Mouse (Mus musculus) thymus, postnatal 4 days (tissue): ENCODE measurements at regions not wholly inside any gene's neighbourhood (a gene's known extent, or its start where the extent isn't known, plus 50 kb on each side); places are given as distances from the start of the nearest gene placed in this dataset.

Source experiments
- DNase-seq: peaks from one replicate; pipeline ENCODE4 v3.0.0; 2021

- no peak for DNase-seq
Measured at GRCm38 (mm10) chr17:72993134-72993533, 75.0 kb downstream of the Lbh start.

- no peak for DNase-seq
Measured at GRCm38 (mm10) chr17:72993626-72994025, 75.5 kb downstream of the Lbh start.

GRCm38 (mm10) chr17:72996539-72996938, 78.4 kb downstream of the Lbh start:
- peak; percentile 51 for DNase-seq

GRCm38 (mm10) chr17:72997301-72997921, 79.3 kb downstream of the Lbh start:
- DNase-seq, result peak; percentile 56

GRCm38 (mm10) chr17:73005100-73005499, 87.0 kb downstream of the Lbh start:
- DNase-seq, result peak; percentile 38

- peak; percentile 63 for DNase-seq
Measured at GRCm38 (mm10) chr17:73008901-73009300, 90.8 kb downstream of the Lbh start.

- no peak for DNase-seq
Measured at GRCm38 (mm10) chr17:73009962-73010361, 91.9 kb downstream of the Lbh start.

GRCm38 (mm10) chr17:73012356-73012755, 94.3 kb downstream of the Lbh start:
- no peak for DNase-seq

- no peak for DNase-seq
Measured at GRCm38 (mm10) chr17:73012954-73013353, 94.8 kb upstream of the Lclat1 start.

- DNase-seq, result no peak
Measured at GRCm38 (mm10) chr17:73014090-73014853, 93.5 kb upstream of the Lclat1 start.

GRCm38 (mm10) chr17:73017173-73017572, 90.6 kb upstream of the Lclat1 start:
- no peak for DNase-seq

- peak; percentile 72 for DNase-seq
Measured at GRCm38 (mm10) chr17:73022630-73023051, 85.1 kb upstream of the Lclat1 start.

GRCm38 (mm10) chr17:73023362-73024107, 84.2 kb upstream of the Lclat1 start:
- DNase-seq, result peak; percentile 62

GRCm38 (mm10) chr17:73027122-73027521, 80.7 kb upstream of the Lclat1 start:
- DNase-seq, result no peak

- no peak for DNase-seq
Measured at GRCm38 (mm10) chr17:73031796-73032195, 76.0 kb upstream of the Lclat1 start.

- no peak for DNase-seq
Measured at GRCm38 (mm10) chr17:73032326-73032725, 75.5 kb upstream of the Lclat1 start.

GRCm38 (mm10) chr17:73034420-73034819, 73.4 kb upstream of the Lclat1 start:
- no peak for DNase-seq

- no peak for DNase-seq
Measured at GRCm38 (mm10) chr17:73034981-73035481, 72.8 kb upstream of the Lclat1 start.

GRCm38 (mm10) chr17:73036845-73037244, 70.9 kb upstream of the Lclat1 start:
- no peak for DNase-seq

GRCm38 (mm10) chr17:73038586-73038985, 69.2 kb upstream of the Lclat1 start:
- DNase-seq, result no peak

GRCm38 (mm10) chr17:73044918-73045580, 62.7 kb upstream of the Lclat1 start:
- DNase-seq, result no peak

GRCm38 (mm10) chr17:73046985-73047384, 60.8 kb upstream of the Lclat1 start:
- DNase-seq, result no peak

GRCm38 (mm10) chr17:73048164-73048563, 59.6 kb upstream of the Lclat1 start:
- no peak for DNase-seq
